Mouse (Mus musculus): ENCODE results near the gene Cacna1h.
A peak's percentile ranks its signal among the peaks of the same experiment; 100 is the strongest.

The Cacna1h gene

GRCm38 (mm10) chr17:25445841-25446240, 12.3 kb upstream of the Cacna1h start:
- no peak for DNase-seq (ENCODE audit: low read depth, low spot score)

GRCm38 (mm10) chr17:25445074-25445473, 11.5 kb upstream of the Cacna1h start:
- DNase-seq (ENCODE audit: low read depth, low spot score), result no peak

GRCm38 (mm10) chr17:25442889-25443288, 9.3 kb upstream of the Cacna1h start:
- DNase-seq (ENCODE audit: low read depth, low spot score), result no peak

GRCm38 (mm10) chr17:25441417-25441816, 7.8 kb upstream of the Cacna1h start:
- DNase-seq (ENCODE audit: low read depth, low spot score), result no peak

- no peak for DNase-seq (ENCODE audit: low read depth, low spot score)
Observed at GRCm38 (mm10) chr17:25433223-25433616, 363 bp downstream of the Cacna1h start.

GRCm38 (mm10) chr17:25432433-25433181, 976 bp downstream of the Cacna1h start:
- no peak for DNase-seq (ENCODE audit: low read depth, low spot score)

GRCm38 (mm10) chr17:25430534-25430933, 3.0 kb downstream of the Cacna1h start:
- peak; percentile 44 for DNase-seq (ENCODE audit: low read depth, low spot score)

GRCm38 (mm10) chr17:25429886-25430285, 3.7 kb downstream of the Cacna1h start:
- peak; percentile 66 for DNase-seq (ENCODE audit: low read depth, low spot score)

GRCm38 (mm10) chr17:25429240-25429639, 4.3 kb downstream of the Cacna1h start:
- DNase-seq (ENCODE audit: low read depth, low spot score), result no peak

GRCm38 (mm10) chr17:25427441-25427840, 6.1 kb downstream of the Cacna1h start:
- no peak for DNase-seq (ENCODE audit: low read depth, low spot score)

- DNase-seq (ENCODE audit: low read depth, low spot score), result no peak
Observed at GRCm38 (mm10) chr17:25425996-25426395, 7.6 kb downstream of the Cacna1h start.

GRCm38 (mm10) chr17:25424526-25425080, 9.0 kb downstream of the Cacna1h start:
- no peak for DNase-seq (ENCODE audit: low read depth, low spot score)

- peak; percentile 49 for DNase-seq (ENCODE audit: low read depth, low spot score)
Observed at GRCm38 (mm10) chr17:25420998-25421397, 12.6 kb downstream of the Cacna1h start.

- peak; percentile 79 for DNase-seq (ENCODE audit: low read depth, low spot score)
Observed at GRCm38 (mm10) chr17:25418926-25419325, 14.7 kb downstream of the Cacna1h start.

GRCm38 (mm10) chr17:25417990-25418389, 15.6 kb downstream of the Cacna1h start:
- peak; percentile 25 for DNase-seq (ENCODE audit: low read depth, low spot score)

GRCm38 (mm10) chr17:25416219-25416618, 17.4 kb downstream of the Cacna1h start:
- DNase-seq (ENCODE audit: low read depth, low spot score), result no peak

GRCm38 (mm10) chr17:25415421-25415913, 18.1 kb downstream of the Cacna1h start:
- no peak for DNase-seq (ENCODE audit: low read depth, low spot score)

- DNase-seq (ENCODE audit: low read depth, low spot score), result no peak
Observed at GRCm38 (mm10) chr17:25414917-25415316, 18.7 kb downstream of the Cacna1h start.

- no peak for DNase-seq (ENCODE audit: low read depth, low spot score)
Observed at GRCm38 (mm10) chr17:25414209-25414608, 19.4 kb downstream of the Cacna1h start.

GRCm38 (mm10) chr17:25411251-25411650, 22.3 kb downstream of the Cacna1h start:
- peak; percentile 75 for DNase-seq (ENCODE audit: low read depth, low spot score)

GRCm38 (mm10) chr17:25410786-25411185, 22.8 kb downstream of the Cacna1h start:
- DNase-seq (ENCODE audit: low read depth, low spot score), result no peak

GRCm38 (mm10) chr17:25410180-25410579, 23.4 kb downstream of the Cacna1h start:
- no peak for DNase-seq (ENCODE audit: low read depth, low spot score)

- DNase-seq (ENCODE audit: low read depth, low spot score), result peak; percentile 30
Observed at GRCm38 (mm10) chr17:25409621-25410020, 24.0 kb downstream of the Cacna1h start.
